Mouse (Mus musculus): ENCODE results near the gene Rpl13.

GRCm38 (mm10) chr8:123138741-123139140 lies 36.6 kb downstream of the Rpl13 start:
- TF ChIP-seq CTCF (conservative IDR thresholded peaks at IDR 0.05; ENCODE audit: insufficient read depth, insufficient read length, low read depth, low read length): no peak
- no peak for TF ChIP-seq POLR2A (IDR thresholded peaks at IDR 0.05; ENCODE audit: low read depth, low read length)
